Mouse (Mus musculus) bone marrow, adult 2 months (tissue): ENCODE data around the gene Gtpbp1. TPM values are rescaled to one million over a fixed set of nuclear protein-coding genes. Genes with fewer than 3 reads are reported as not detected.

Source experiments
- H3K27ac ChIP-seq: fragments of 200-500 bp; 2 replicates; pipeline ENCODE4 v1.5.1; 2012; ENCODE audit warnings: low read depth, mild to moderate bottlenecking, control low read depth, inconsistent platforms, low read length; ENCODE audit not compliant: control insufficient read depth, poor library complexity, insufficient read depth
- H3K4me1 ChIP-seq: fragments of 200-500 bp; 2 replicates; pipeline ENCODE4 v1.6.1; 2011; ENCODE audit warnings: low read length; ENCODE audit not compliant: control insufficient read depth, insufficient read depth
- H3K4me3 ChIP-seq: fragments of 200-500 bp; replicated peaks from 2 replicates; pipeline ENCODE3; 2011; ENCODE audit warnings: mild to moderate bottlenecking, low read depth, low read length, control low read depth; ENCODE audit not compliant: control insufficient read depth
- CTCF ChIP-seq: fragments of 200-500 bp; IDR thresholded peaks from 2 replicates; pipeline ENCODE4 v1.5.1; 2011; ENCODE audit warnings: low read length, control low read depth; ENCODE audit not compliant: control insufficient read depth, insufficient read depth
- POLR2A ChIP-seq: fragments of 200-500 bp; IDR thresholded peaks from 2 replicates; pipeline ENCODE4 v1.6.1; 2011; ENCODE audit warnings: low read depth, mild to moderate bottlenecking, control low read depth, low read length, borderline replicate concordance; ENCODE audit not compliant: control insufficient read depth
- WGBS: fragments of 180-500 bp; shearing (Covaris S2); methylation state at CpG from one replicate; pipeline ENCODE4 v1.1.7; 2018; 5-methylcytosine and 5-hydroxymethylcytosine counted together
- polyA plus RNA-seq: library from polyadenylated mRNA; stranded (reverse); fragments of >200 nt; gene quantifications from 2 replicates; pipeline ENCODE4 v1.2.4, GENCODE M21; 2011; ENCODE audit warnings: low replicate concordance; ENCODE audit not compliant: missing spikeins, insufficient read depth, insufficient read length

Gtpbp1 gene
- polyA plus RNA-seq, 1 experiment: 53.9 TPM

DNA sequence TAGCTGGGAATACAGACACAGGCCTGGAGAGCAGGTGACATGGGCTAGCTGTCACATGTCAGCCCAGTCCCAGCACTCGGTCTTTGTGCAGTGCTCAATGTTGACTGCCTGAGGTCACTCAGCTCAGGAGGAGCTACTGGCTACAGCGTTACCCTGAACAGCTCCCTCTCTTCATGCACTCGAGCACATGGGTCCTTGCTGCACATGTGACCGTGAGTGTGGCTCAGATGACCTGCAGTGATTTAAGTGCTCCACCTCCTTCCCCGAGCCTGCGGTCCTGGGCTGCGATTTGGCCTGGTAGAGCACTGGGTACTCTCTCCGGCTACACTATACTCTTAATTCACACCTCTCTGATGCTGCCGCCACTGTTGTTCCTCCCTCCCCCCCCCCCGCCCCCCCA lies 75.5 kb downstream of the Gtpbp1 start:
- Histone ChIP-seq H3K4me3 (no peak overlapping the region), H3K4me1 (no peaks in the 10 kb centered on the region), H3K27ac (no peak overlapping the region)
- TF ChIP-seq POLR2A (no peak), CTCF (no peak)
- 76% methylated on average over 10 of the region's 10 CpGs for WGBS

DNA sequence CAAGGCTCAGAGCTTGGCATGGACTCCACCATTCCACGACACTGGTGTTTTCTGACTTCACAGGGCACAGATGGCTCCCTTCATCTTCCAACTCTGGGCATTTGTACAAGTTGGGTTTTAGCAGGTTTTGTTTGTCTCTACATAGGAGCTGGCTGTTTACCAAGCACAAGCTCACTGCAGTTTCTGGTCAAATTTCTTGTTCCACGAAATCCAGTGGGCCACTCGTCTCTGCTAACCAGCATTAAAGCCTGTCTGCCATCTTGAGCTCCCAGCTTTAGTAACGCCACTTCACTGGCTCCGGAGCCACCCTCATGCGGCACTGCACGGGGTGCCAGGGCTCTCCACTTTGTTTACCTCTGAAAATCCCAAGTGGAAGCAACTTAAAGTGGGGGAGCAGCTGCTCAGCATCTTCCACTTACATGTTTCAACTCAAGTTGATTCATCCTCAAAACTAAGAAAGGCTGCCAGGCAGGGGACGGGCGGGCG lies 76.0 kb downstream of the Gtpbp1 start:
- TF ChIP-seq POLR2A (no peak), CTCF (no peak)
- H3K27ac ChIP-seq: no peak overlapping the region
- 92% methylated on average over 10 of the region's 10 CpGs for WGBS
- no peak overlapping the region for H3K4me3 ChIP-seq
- H3K4me1 ChIP-seq: no peaks in the 10 kb centered on the region

DNA sequence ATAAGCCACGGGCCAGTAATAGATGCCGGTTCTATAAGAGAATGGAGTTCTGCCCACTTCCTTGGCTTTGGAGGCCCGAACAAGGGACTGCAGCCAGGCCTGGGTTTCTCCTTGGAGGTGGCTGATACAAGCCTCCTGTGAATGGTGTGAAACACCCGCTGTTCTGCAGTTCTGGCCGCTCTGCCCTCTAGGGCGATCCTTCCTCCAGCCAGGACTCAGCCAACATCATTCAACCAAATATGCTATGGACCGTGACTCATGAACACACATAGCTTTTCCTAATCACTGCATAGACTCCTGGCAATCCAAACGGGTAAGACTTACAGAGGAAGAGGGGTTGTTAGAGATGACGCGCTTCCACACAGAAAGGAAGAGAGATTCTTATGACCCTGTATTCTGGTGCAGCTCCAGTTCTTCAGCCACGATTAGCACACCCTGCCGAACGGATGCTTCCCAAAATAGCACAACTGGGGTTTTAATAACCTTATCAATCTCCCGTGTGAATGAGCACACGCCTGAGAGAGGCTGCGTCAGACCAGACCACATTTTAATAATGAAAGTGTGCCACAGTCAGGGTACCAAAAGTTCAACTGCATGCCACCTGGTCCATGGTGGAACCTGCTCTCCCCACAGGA lies 76.8 kb downstream of the Gtpbp1 start:
- Histone ChIP-seq H3K4me1 (no peaks in the 10 kb centered on the region), H3K27ac (no peak overlapping the region), H3K4me3 (no peak overlapping the region)
- 63% methylated on average over 16 of the region's 16 CpGs for WGBS
- TF ChIP-seq POLR2A (no peak), CTCF (no peak)

DNA sequence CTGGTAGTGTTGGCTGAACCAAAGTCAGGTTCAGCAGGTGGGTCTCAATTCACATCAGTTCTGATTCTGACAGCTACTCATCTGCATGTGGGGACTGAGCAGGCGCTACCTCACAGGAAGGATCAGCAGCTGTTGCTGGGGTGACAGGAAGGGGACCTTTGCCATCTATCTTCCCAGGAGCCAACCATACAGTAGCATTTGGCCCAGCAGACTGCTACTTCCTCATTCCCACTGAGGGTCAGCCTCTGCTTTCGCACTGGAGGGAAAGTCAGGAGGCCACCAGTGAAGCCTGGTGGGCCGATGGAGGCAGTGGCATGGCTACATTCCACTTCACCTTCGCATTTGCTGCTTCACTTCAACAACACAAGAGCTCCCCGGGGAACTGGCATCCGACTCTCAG lies 77.7 kb downstream of the Gtpbp1 start:
- peak overlapping the region; percentile 12; the same call in 1 of the 2 replicates for H3K27ac ChIP-seq
- no peaks in the 10 kb centered on the region for H3K4me1 ChIP-seq
- 7% methylated on average over 6 of the region's 6 CpGs for WGBS

DNA sequence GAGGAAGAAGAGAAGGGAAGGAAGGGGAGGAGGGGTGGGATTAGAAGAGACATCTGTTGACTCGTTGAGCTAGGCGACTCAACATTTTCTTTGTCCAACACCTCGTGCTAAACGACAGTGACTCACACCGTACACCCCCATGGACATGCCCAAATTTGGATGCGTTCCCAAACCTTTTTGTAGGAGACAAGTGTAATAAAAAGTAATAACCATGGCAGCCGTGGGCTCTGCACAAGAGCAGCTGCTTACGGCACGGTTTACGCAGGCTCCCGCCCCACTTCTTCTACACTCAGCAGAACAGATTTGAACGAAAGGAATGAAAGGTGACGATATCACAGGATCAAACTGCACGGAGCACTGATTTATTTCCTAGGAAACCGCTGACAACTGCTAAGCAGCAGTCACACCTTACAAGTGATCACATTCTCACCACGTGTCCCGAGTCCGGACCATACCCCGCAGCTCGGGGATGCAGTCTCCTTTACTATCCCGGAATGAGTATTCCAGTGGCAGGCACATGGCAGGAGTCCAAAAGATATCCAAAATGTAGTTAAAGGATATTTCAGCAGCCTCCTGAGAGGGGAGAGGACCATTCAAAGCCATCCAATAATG lies 80.1 kb downstream of the Gtpbp1 start:
- H3K4me1 ChIP-seq: no peaks in the 10 kb centered on the region
- WGBS: 76% methylated on average over 21 of the region's 21 CpGs
- H3K4me3 ChIP-seq: no peak overlapping the region
- no peak for TF ChIP-seq POLR2A
- TF ChIP-seq CTCF: no peak
- no peak overlapping the region for H3K27ac ChIP-seq

More for the DNA sequence above, 77.7 kb downstream of the Gtpbp1 start:
- TF ChIP-seq POLR2A (no peak), CTCF (no peak)
- no peak overlapping the region for H3K4me3 ChIP-seq

Other genes with a start within 250 kb of the Gtpbp1 start
- gene Csnk1e, start 235.3 kb upstream of the Gtpbp1 start, polyA plus RNA-seq: 12.3 and 34.2 TPM in 2 replicates
- gene Kcnj4, start 185.6 kb upstream of the Gtpbp1 start, polyA plus RNA-seq: 2.1 TPM in 1 of 2 replicates, not detected in the other
- 1.1 and 8.2 TPM in 2 replicates for gene Kdelr3, start 174.4 kb upstream of the Gtpbp1 start, polyA plus RNA-seq
- gene Ddx17, start 144.1 kb upstream of the Gtpbp1 start, polyA plus RNA-seq: 96.6 and 126 TPM in 2 replicates
- 3.7 TPM in 1 of 2 replicates, not detected in the other for gene Dmc1, start 85.7 kb upstream of the Gtpbp1 start, polyA plus RNA-seq
- gene Fam227a, start 31.9 kb upstream of the Gtpbp1 start, polyA plus RNA-seq: 2.7 and 8.5 TPM in 2 replicates
- gene Cby1, start 31.6 kb upstream of the Gtpbp1 start, polyA plus RNA-seq: 7.4 and 13.3 TPM in 2 replicates
- gene Tomm22, start 20.0 kb upstream of the Gtpbp1 start, polyA plus RNA-seq: 96.4 and 126 TPM in 2 replicates
- 15.3 and 20.4 TPM in 2 replicates for gene Josd1, start 2.9 kb upstream of the Gtpbp1 start, polyA plus RNA-seq
- 63.2 and 147 TPM in 2 replicates for gene Sun2, start 51.7 kb downstream of the Gtpbp1 start, polyA plus RNA-seq
- 6.8 and 8.4 TPM in 2 replicates for gene Dnal4, start 87.0 kb downstream of the Gtpbp1 start, polyA plus RNA-seq
- 0.40 and 0.60 TPM in 2 replicates for gene Nptxr, start 113.9 kb downstream of the Gtpbp1 start, polyA plus RNA-seq
- not detected in 2 replicates for gene Npcd, start 143.4 kb downstream of the Gtpbp1 start, polyA plus RNA-seq
- gene Cbx6, start 143.8 kb downstream of the Gtpbp1 start, polyA plus RNA-seq: 24.2 and 29.0 TPM in 2 replicates
- gene Apobec3, start 200.8 kb downstream of the Gtpbp1 start, polyA plus RNA-seq: 104 and 140 TPM in 2 replicates